In genomic region chr3:137867437-137868093, GRCm38 (mm10) we compare ENCODE assay signal across 8 mouse cellular contexts. TPM values are rescaled to one million over a fixed set of nuclear protein-coding genes. Genes with fewer than 3 reads are reported as not detected.
DNase-seq lines count a peak whose midpoint lies in the region; ATAC-seq and TF ChIP-seq lines count a peak whose summit lies in the region.

Gene Dnajb14 (plus strand): TSS chr3:137867675.

- peak within 1 kb of the TSS; percentile 91 for H3K4me3 ChIP-seq in embryonic facial prominence, embryonic 14.5 days (ENCODE audit: low read depth, low read length)
- H3K4me3 ChIP-seq in midbrain, postnatal 0 days (ENCODE audit: low read depth, low read length) = peak within 1 kb of the TSS; percentile 90

- peaks cover 10% of the 10 kb centered on the region; the same call in 1 of the 2 replicates for H3K4me1 ChIP-seq in embryonic facial prominence, embryonic 14.5 days (ENCODE audit: control insufficient read depth, insufficient read depth, low read length)
- H3K4me1 ChIP-seq in midbrain, postnatal 0 days (ENCODE audit: insufficient read depth, low read length) = 0 out of 2 replicates have a peak, but pooled peaks cover 10% of the 10 kb centered on the region

- WGBS in embryonic facial prominence, embryonic 14.5 days = 0% methylated on average over 12 of the region's 94 CpGs
- WGBS in midbrain, postnatal 0 days = under 1% methylated on average over 56 of the region's 94 CpGs

- peak within 1 kb of the TSS; percentile 69 for H3K4me2 ChIP-seq in embryonic facial prominence, embryonic 14.5 days (ENCODE audit: low read depth, low read length)
- H3K4me2 ChIP-seq in midbrain, postnatal 0 days (ENCODE audit: low read depth, low read length, poor library complexity, severe bottlenecking) = peak within 1 kb of the TSS; percentile 90

- H3K9ac ChIP-seq in embryonic facial prominence, embryonic 14.5 days (ENCODE audit: low read depth, low read length) = peak within 1 kb of the TSS; percentile 99
- H3K9ac ChIP-seq in midbrain, postnatal 0 days (replicated peaks; ENCODE audit: low read length, poor library complexity, severe bottlenecking) = peak within 1 kb of the TSS; percentile 97

- H3K9me3 ChIP-seq in embryonic facial prominence, embryonic 14.5 days (ENCODE audit: control insufficient read depth, low read length) = no peaks in the 10 kb centered on the region
- no peaks in the 10 kb centered on the region for H3K9me3 ChIP-seq in midbrain, postnatal 0 days (ENCODE audit: low read length)

- no peak for TF ChIP-seq CTCF in midbrain, postnatal 0 days (IDR thresholded peaks at IDR 0.05)

- no peak for ATAC-seq in CD4-positive, CD25-positive, alpha-beta regulatory T cell, adult 4 months
- ATAC-seq in embryonic facial prominence, embryonic 14.5 days (ENCODE audit: low read depth) = peak; percentile 16
- peak; percentile 3; the same call in 1 of the 2 replicates for ATAC-seq in midbrain, postnatal 0 days (ENCODE audit: low FRiP score)

- no peaks in the 10 kb centered on the region for H3K27me3 ChIP-seq in embryonic facial prominence, embryonic 14.5 days (replicated peaks; ENCODE audit: control insufficient read depth, insufficient read depth, low read length)
- no peaks in the 10 kb centered on the region for H3K27me3 ChIP-seq in midbrain, postnatal 0 days (ENCODE audit: insufficient read depth, low read length)

- H3K36me3 ChIP-seq in embryonic facial prominence, embryonic 14.5 days (ENCODE audit: control insufficient read depth, insufficient read depth, low read length) = peaks cover 10% of the 10 kb centered on the region
- H3K36me3 ChIP-seq in midbrain, postnatal 0 days (ENCODE audit: insufficient read depth, low read length) = no peaks in the 10 kb centered on the region

- peak within 1 kb of the TSS; percentile 96 for H3K27ac ChIP-seq in embryonic facial prominence, embryonic 14.5 days (replicated peaks; ENCODE audit: low read depth, low read length)
- peak within 1 kb of the TSS; percentile 97 for H3K27ac ChIP-seq in midbrain, postnatal 0 days (ENCODE audit: low read depth, low read length)

- DNase-seq in CD4-positive, CD25-positive, alpha-beta regulatory T cell, adult 2 months (ENCODE audit: low read depth, low spot score) = peak; percentile 75
- DNase-seq in embryonic facial prominence, embryonic 14.5 days (ENCODE audit: low spot score) = peak; percentile 72
- peak; percentile 26 for DNase-seq in heart, adult 8-10 months (ENCODE audit: low spot score)
- peak; percentile 60 for DNase-seq in kidney, adult 9 months
- peak; percentile 83 for DNase-seq in liver
- DNase-seq in midbrain, postnatal 0 days (ENCODE audit: low spot score) = peak; percentile 60
- peak; percentile 71 to 75 for DNase-seq in spleen, postnatal 10 days (ENCODE audit: low spot score in 2 of 2)

RNA-seq across cellular contexts. Expression of gene Dnajb14, which starts in this region (rescaled TPM):
- 1 to 10 TPM; 5.0 to 6.0 TPM for polyA plus RNA-seq in CD4-positive, CD25-positive, alpha-beta regulatory T cell, adult 4 months (2017; shearing (Covaris generic))
- polyA plus RNA-seq in embryonic facial prominence, embryonic 14.5 days (2014; fragmentation: Nextera tagmentation; extraction: Ambion mirVana) = 12.0 and 13.5 TPM in 2 replicates
- 10 to 100 TPM in 2 of 4 experiments, 1 to 10 TPM in 2; 8.4 to 13.3 (median 10.8) TPM for total RNA-seq in heart, adult 8-10 months (2022)
- 23.1 and 24.3 TPM in 2 replicates for total RNA-seq in midbrain, postnatal 0 days (2014; rRNA removed)
- polyA plus RNA-seq in midbrain, postnatal 0 days (2015; fragmentation: Nextera tagmentation; extraction: Ambion mirVana) = 16.9 and 17.2 TPM in 2 replicates

Comparison
In these comparisons a context has a peak if more than half of its experiments do, and no peak if none do; other contexts are left out.
1. DNase-seq: peak in every context shown above with its lines; median percentile 83 in liver; 75 in CD4-positive, CD25-positive, alpha-beta regulatory T cell, adult 2 months; 73 in spleen, postnatal 10 days; 72 in embryonic facial prominence, embryonic 14.5 days; 60 in kidney, adult 9 months; 60 in midbrain, postnatal 0 days; 26 in heart, adult 8-10 months.